Mouse (Mus musculus) liver, embryonic 12.5 days (tissue): ENCODE measurements at regions not wholly inside any gene's neighbourhood (a gene's known extent, or its start where the extent isn't known, plus 50 kb on each side); places are given as distances from the start of the nearest gene placed in this dataset.

Experiments
- ATAC-seq: fragments of 200-750 bp; cut with Nextera tagmentation; 2 replicates; pipeline ENCODE4 v1.8.0; 2017; ENCODE audit warnings: moderate number of reproducible peaks, mild to moderate bottlenecking, moderate library complexity
- H3K27ac ChIP-seq: fragments of 300-500 bp; sonication (generic); 2 replicates; pipeline ENCODE4 v1.5.1; 2016; ENCODE audit warnings: mild to moderate bottlenecking
- H3K27me3 ChIP-seq: fragments of 300-500 bp; sonication (generic); replicated peaks from 2 replicates; pipeline ENCODE4 v1.6.1; 2016; ENCODE audit warnings: mild to moderate bottlenecking, moderate library complexity
- H3K36me3 ChIP-seq: fragments of 300-500 bp; sonication (generic); 2 replicates; pipeline ENCODE4 v1.6.1; 2016; ENCODE audit warnings: mild to moderate bottlenecking, moderate library complexity
- H3K4me1 ChIP-seq: fragments of 300-500 bp; sonication (generic); 2 replicates; pipeline ENCODE4 v1.6.1; 2016
- H3K4me2 ChIP-seq: fragments of 300-500 bp; sonication (generic); 2 replicates; pipeline ENCODE4 v1.6.1; 2016; ENCODE audit warnings: mild to moderate bottlenecking, moderate library complexity
- H3K4me3 ChIP-seq: fragments of 300-500 bp; sonication (generic); 2 replicates; pipeline ENCODE4 v1.5.1; 2016; ENCODE audit warnings: mild to moderate bottlenecking, moderate library complexity
- H3K9ac ChIP-seq: fragments of 300-500 bp; sonication (generic); 2 replicates; pipeline ENCODE4 v1.6.1; 2016; ENCODE audit warnings: mild to moderate bottlenecking, moderate library complexity
- H3K9me3 ChIP-seq: fragments of 300-500 bp; sonication (generic); replicated peaks from 2 replicates; pipeline ENCODE4 v1.6.1; 2016; ENCODE audit warnings: mild to moderate bottlenecking, moderate library complexity
- WGBS: fragments of 180-500 bp; shearing (Covaris S2); methylation state at CpG from one replicate; pipeline ENCODE4 v1.1.7; 2016; ENCODE audit not compliant: insufficient replicate concordance; 5-methylcytosine and 5-hydroxymethylcytosine counted together

GRCm38 (mm10) chr11:40561983-40562382 lies 133.0 kb downstream of the Mat2b start:
- Histone ChIP-seq H3K9ac (no peak overlapping the region), H3K36me3 (no peaks in the 10 kb centered on the region), H3K27me3 (no peaks in the 10 kb centered on the region), H3K4me3 (no peak overlapping the region), H3K4me1 (no peaks in the 10 kb centered on the region), H3K27ac (no peak overlapping the region), H3K4me2 (no peak overlapping the region), H3K9me3 (no peaks in the 10 kb centered on the region)
- ATAC-seq, result no peak
- WGBS, result 84% methylated on average over 2 of the region's 2 CpGs

GRCm38 (mm10) chr11:40561400-40561799 lies 133.6 kb downstream of the Mat2b start:
- no peak overlapping the region for H3K9ac ChIP-seq
- no peaks in the 10 kb centered on the region for H3K9me3 ChIP-seq
- no peak overlapping the region for H3K4me3 ChIP-seq
- 80% methylated on average over 2 of the region's 2 CpGs for WGBS
- H3K4me2 ChIP-seq, result no peak overlapping the region
- no peak for ATAC-seq
- no peaks in the 10 kb centered on the region for H3K36me3 ChIP-seq
- H3K27ac ChIP-seq, result no peak overlapping the region
- no peaks in the 10 kb centered on the region for H3K4me1 ChIP-seq
- no peaks in the 10 kb centered on the region for H3K27me3 ChIP-seq

GRCm38 (mm10) chr11:40558486-40558885 lies 136.5 kb downstream of the Mat2b start:
- Histone ChIP-seq H3K4me2 (no peak overlapping the region), H3K4me3 (no peak overlapping the region), H3K27ac (no peak overlapping the region), H3K36me3 (no peaks in the 10 kb centered on the region), H3K9ac (no peak overlapping the region), H3K27me3 (no peaks in the 10 kb centered on the region), H3K4me1 (no peaks in the 10 kb centered on the region), H3K9me3 (no peaks in the 10 kb centered on the region)
- WGBS, result 63% methylated on average over 2 of the region's 2 CpGs
- no peak for ATAC-seq

GRCm38 (mm10) chr11:40554867-40555794 lies 139.9 kb downstream of the Mat2b start:
- Histone ChIP-seq H3K4me1 (no peaks in the 10 kb centered on the region), H3K36me3 (no peaks in the 10 kb centered on the region), H3K27me3 (no peaks in the 10 kb centered on the region), H3K4me2 (no peak overlapping the region), H3K9ac (no peak overlapping the region), H3K27ac (no peak overlapping the region), H3K9me3 (no peaks in the 10 kb centered on the region), H3K4me3 (no peak overlapping the region)
- 60% methylated on average over 11 of the region's 11 CpGs for WGBS
- ATAC-seq, result no peak

GRCm38 (mm10) chr11:40552054-40552453 lies 142.9 kb downstream of the Mat2b start:
- no peak for ATAC-seq
- 48% methylated on average over 2 of the region's 2 CpGs for WGBS
- H3K36me3 ChIP-seq, result no peaks in the 10 kb centered on the region
- H3K4me2 ChIP-seq, result no peak overlapping the region
- no peak overlapping the region for H3K27ac ChIP-seq
- no peak overlapping the region for H3K9ac ChIP-seq
- no peak overlapping the region for H3K4me3 ChIP-seq
- H3K27me3 ChIP-seq, result no peaks in the 10 kb centered on the region
- no peaks in the 10 kb centered on the region for H3K4me1 ChIP-seq
- H3K9me3 ChIP-seq, result no peaks in the 10 kb centered on the region

GRCm38 (mm10) chr11:40546596-40546995 lies 148.4 kb downstream of the Mat2b start:
- no peaks in the 10 kb centered on the region for H3K36me3 ChIP-seq
- no peak overlapping the region for H3K4me3 ChIP-seq
- no peaks in the 10 kb centered on the region for H3K27me3 ChIP-seq
- 67% methylated on average over 2 of the region's 2 CpGs for WGBS
- no peak overlapping the region for H3K27ac ChIP-seq
- H3K9ac ChIP-seq, result no peak overlapping the region
- H3K9me3 ChIP-seq, result no peaks in the 10 kb centered on the region
- no peak overlapping the region for H3K4me2 ChIP-seq
- ATAC-seq, result no peak
- no peaks in the 10 kb centered on the region for H3K4me1 ChIP-seq

- WGBS, result 61% methylated on average over 1 of the region's 1 CpGs
Measured at GRCm38 (mm10) chr11:40545537-40545936, 149.5 kb downstream of the Mat2b start.

GRCm38 (mm10) chr11:40540229-40540628 lies 154.8 kb downstream of the Mat2b start:
- WGBS, result 57% methylated on average over 3 of the region's 3 CpGs
- Histone ChIP-seq H3K36me3 (no peaks in the 10 kb centered on the region), H3K9ac (no peak overlapping the region), H3K4me1 (no peaks in the 10 kb centered on the region), H3K4me2 (no peak overlapping the region), H3K27me3 (no peaks in the 10 kb centered on the region), H3K4me3 (no peak overlapping the region), H3K9me3 (no peaks in the 10 kb centered on the region), H3K27ac (no peak overlapping the region)
- ATAC-seq, result no peak

More at GRCm38 (mm10) chr11:40545537-40545936, 149.5 kb downstream of the Mat2b start:
- Histone ChIP-seq H3K9ac (no peak overlapping the region), H3K27me3 (no peaks in the 10 kb centered on the region), H3K9me3 (no peaks in the 10 kb centered on the region), H3K27ac (no peak overlapping the region), H3K4me3 (no peak overlapping the region), H3K4me2 (no peak overlapping the region), H3K36me3 (no peaks in the 10 kb centered on the region), H3K4me1 (no peaks in the 10 kb centered on the region)
- ATAC-seq, result no peak

- Histone ChIP-seq H3K36me3 (no peaks in the 10 kb centered on the region), H3K4me3 (no peak overlapping the region), H3K9me3 (no peaks in the 10 kb centered on the region), H3K27ac (no peak overlapping the region), H3K4me1 (no peaks in the 10 kb centered on the region), H3K27me3 (no peaks in the 10 kb centered on the region), H3K4me2 (no peak overlapping the region), H3K9ac (no peak overlapping the region)
- 71% methylated on average over 11 of the region's 11 CpGs for WGBS
- ATAC-seq, result no peak
Measured at GRCm38 (mm10) chr11:40539776-40540175, 155.2 kb downstream of the Mat2b start.

GRCm38 (mm10) chr11:40536236-40536765 lies 158.7 kb downstream of the Mat2b start:
- Histone ChIP-seq H3K9ac (no peak overlapping the region), H3K4me1 (no peaks in the 10 kb centered on the region), H3K27me3 (no peaks in the 10 kb centered on the region), H3K9me3 (no peaks in the 10 kb centered on the region), H3K36me3 (no peaks in the 10 kb centered on the region), H3K4me3 (no peak overlapping the region), H3K4me2 (no peak overlapping the region), H3K27ac (no peak overlapping the region)
- 70% methylated on average over 14 of the region's 14 CpGs for WGBS
- ATAC-seq, result no peak

GRCm38 (mm10) chr11:40510325-40511239 lies 184.4 kb downstream of the Mat2b start:
- ATAC-seq, result no peak
- no peak overlapping the region for H3K9ac ChIP-seq
- WGBS, result 64% methylated on average over 10 of the region's 10 CpGs
- H3K36me3 ChIP-seq, result no peaks in the 10 kb centered on the region
- no peak overlapping the region for H3K4me3 ChIP-seq
- H3K4me1 ChIP-seq, result no peaks in the 10 kb centered on the region
- H3K9me3 ChIP-seq, result no peaks in the 10 kb centered on the region
- H3K27ac ChIP-seq, result no peak overlapping the region
- H3K4me2 ChIP-seq, result no peak overlapping the region
- no peaks in the 10 kb centered on the region for H3K27me3 ChIP-seq

GRCm38 (mm10) chr11:40491599-40491998 lies 203.4 kb downstream of the Mat2b start:
- Histone ChIP-seq H3K4me3 (no peak overlapping the region), H3K27me3 (no peaks in the 10 kb centered on the region), H3K27ac (no peak overlapping the region), H3K4me1 (no peaks in the 10 kb centered on the region), H3K9ac (no peak overlapping the region), H3K9me3 (no peaks in the 10 kb centered on the region), H3K4me2 (no peak overlapping the region), H3K36me3 (no peaks in the 10 kb centered on the region)
- WGBS, result 13% methylated on average over 6 of the region's 6 CpGs
- no peak for ATAC-seq
